Mouse (Mus musculus) forebrain, embryonic 14.5 days (tissue): ENCODE measurements around the gene Wdr60. TPM values are rescaled to one million over a fixed set of nuclear protein-coding genes. Genes with fewer than 3 reads are reported as not detected.

Experiments used
- ATAC-seq: fragments of 200-750 bp; cut with Nextera tagmentation; 2 replicates; pipeline ENCODE4 v1.8.0; 2017; ENCODE audit warnings: mild to moderate bottlenecking, moderate library complexity
- DNase-seq: peaks from one replicate; pipeline ENCODE4 v3.0.0-alpha.2; 2015; ENCODE audit warnings: low spot score
- H3K27ac ChIP-seq: fragments of 300-500 bp; sonication (generic); 2 replicates; pipeline ENCODE4 v1.5.1; 2014; ENCODE audit warnings: low read depth, mild to moderate bottlenecking, control low read depth, low read length, moderate library complexity
- H3K27me3 ChIP-seq: fragments of 300-500 bp; sonication (generic); replicated peaks from 2 replicates; pipeline ENCODE4 v1.6.1; 2014; ENCODE audit warnings: low read length, control low read depth, mixed read lengths; ENCODE audit not compliant: control insufficient read depth, insufficient read depth
- H3K36me3 ChIP-seq: fragments of 300-500 bp; sonication (generic); 2 replicates; pipeline ENCODE4 v1.6.1; 2014; ENCODE audit warnings: low read length, control low read depth; ENCODE audit not compliant: control insufficient read depth, insufficient read depth
- H3K4me1 ChIP-seq: fragments of 300-500 bp; sonication (generic); 2 replicates; pipeline ENCODE4 v1.6.1; 2014; ENCODE audit warnings: antibody characterized with exemption, low read length, control low read depth; ENCODE audit not compliant: control insufficient read depth, insufficient read depth
- H3K4me2 ChIP-seq: fragments of 300-500 bp; sonication (generic); 2 replicates; pipeline ENCODE4 v1.6.1; 2014; ENCODE audit warnings: mild to moderate bottlenecking, control low read depth, low read length
- H3K4me3 ChIP-seq: fragments of 300-500 bp; sonication (generic); 2 replicates; pipeline ENCODE4 v1.5.1; 2014; ENCODE audit warnings: low read depth, low read length, control low read depth
- H3K9ac ChIP-seq: fragments of 300-500 bp; sonication (generic); 2 replicates; pipeline ENCODE4 v1.6.1; 2014; ENCODE audit warnings: mild to moderate bottlenecking, low read length, control low read depth, moderate library complexity
- H3K9me3 ChIP-seq: fragments of 300-500 bp; sonication (generic); replicated peaks from 2 replicates; pipeline ENCODE4 v1.6.1; 2016; ENCODE audit warnings: low read length, control low read depth, mixed read lengths; ENCODE audit not compliant: control insufficient read depth
- WGBS: fragments of 180-500 bp; shearing (Covaris S2); extraction: QIAGEN DNeasy Blood & Tissue Kit; methylation state at CpG from one replicate; pipeline ENCODE4 v1.1.7; 2014; 5-methylcytosine and 5-hydroxymethylcytosine counted together
- polyA plus RNA-seq: library from polyadenylated mRNA; unstranded; fragments of >200 nt; fragmentation: Nextera tagmentation; extraction: Ambion mirVana; gene quantifications from 2 replicates; pipeline ENCODE4 v1.2.1, GENCODE M21; 2014

Wdr60 gene
- polyA plus RNA-seq, 1 experiment from 2014 or later, result 12.5 TPM

DNA sequence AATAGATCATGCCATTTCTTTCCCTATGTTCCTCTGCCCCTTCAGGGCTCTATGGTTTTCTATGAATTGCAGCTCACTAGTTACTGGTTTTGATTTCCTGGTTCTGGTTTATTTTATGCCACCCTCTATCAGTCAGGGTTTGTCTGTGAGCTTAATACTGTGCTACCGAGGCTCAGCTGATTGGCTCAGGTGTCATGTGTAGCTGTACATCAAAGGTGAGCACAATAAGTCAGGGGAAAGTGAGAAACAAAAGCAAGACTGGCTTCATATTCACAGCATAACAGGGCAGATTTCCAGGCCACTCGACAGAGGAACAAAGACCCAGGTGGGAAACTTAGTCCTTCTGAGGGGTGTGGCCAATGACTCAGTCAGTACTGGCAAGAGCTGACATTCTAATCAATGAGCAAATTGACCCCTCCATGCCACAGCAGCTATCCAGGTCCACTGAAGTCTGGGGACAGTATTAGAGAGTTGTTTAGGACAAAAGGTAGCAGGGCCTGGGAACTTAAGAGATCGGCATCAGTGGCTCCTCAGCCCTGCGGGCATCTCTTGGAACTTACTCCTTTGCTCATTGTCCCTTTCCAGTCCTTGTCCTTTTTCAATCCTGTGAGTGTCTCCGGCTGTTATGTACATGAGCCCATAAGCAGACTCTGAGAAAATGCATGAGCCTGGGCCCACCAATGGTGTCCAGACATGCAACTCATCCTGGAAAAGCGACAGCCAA lies 79.4 kb downstream of the Wdr60 start:
- Histone ChIP-seq H3K4me3 (no peak overlapping the region), H3K9me3 (no peaks in the 10 kb centered on the region), H3K36me3 (no peaks in the 10 kb centered on the region), H3K27me3 (no peaks in the 10 kb centered on the region), H3K4me2 (no peak overlapping the region), H3K9ac (no peak overlapping the region), H3K4me1 (no peaks in the 10 kb centered on the region), H3K27ac (no peak overlapping the region)
- WGBS, result 84% methylated on average over 6 of the region's 6 CpGs
- ATAC-seq, result no peak
- DNase-seq, result no peak

DNA sequence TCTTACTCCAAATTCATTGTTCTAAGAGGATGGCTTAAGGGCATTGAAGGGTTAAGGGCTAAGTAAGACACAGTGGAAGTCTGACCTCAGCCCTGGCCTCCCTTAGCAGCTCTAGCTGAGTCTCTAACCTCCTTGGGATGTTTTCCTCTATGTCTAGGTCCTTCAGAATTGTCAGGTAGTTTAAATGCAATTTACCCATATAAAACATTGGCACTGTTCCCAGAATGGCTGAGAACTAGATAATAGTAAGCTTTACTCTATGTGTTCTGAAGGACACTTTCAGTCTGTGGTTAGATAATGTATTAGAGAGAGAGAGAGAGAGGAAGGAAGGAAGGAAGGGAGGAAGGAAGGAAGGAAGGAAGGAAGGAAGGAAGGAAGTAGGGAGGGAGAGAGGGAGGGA lies 80.4 kb downstream of the Wdr60 start:
- H3K27ac ChIP-seq, result no peak overlapping the region
- H3K4me2 ChIP-seq, result no peak overlapping the region
- no peak overlapping the region for H3K4me3 ChIP-seq
- ATAC-seq (no peak), DNase-seq (peak; percentile 41)
- no peaks in the 10 kb centered on the region for H3K36me3 ChIP-seq
- H3K27me3 ChIP-seq, result no peaks in the 10 kb centered on the region
- H3K9me3 ChIP-seq, result no peaks in the 10 kb centered on the region
- no peak overlapping the region for H3K9ac ChIP-seq
- H3K4me1 ChIP-seq, result no peaks in the 10 kb centered on the region

- no peak overlapping the region for H3K4me2 ChIP-seq
- no peak overlapping the region for H3K9ac ChIP-seq
- H3K36me3 ChIP-seq, result no peaks in the 10 kb centered on the region
- H3K4me1 ChIP-seq, result no peaks in the 10 kb centered on the region
- H3K27ac ChIP-seq, result no peak overlapping the region
- no peaks in the 10 kb centered on the region for H3K9me3 ChIP-seq
- H3K4me3 ChIP-seq, result no peak overlapping the region
- no peaks in the 10 kb centered on the region for H3K27me3 ChIP-seq
- WGBS, result 80% methylated on average over 4 of the region's 4 CpGs
- ATAC-seq (no peak), DNase-seq (no peak)
These were observed 81.3 kb downstream of the Wdr60 start for GRCm38 (mm10) chr12:116181436-116182050.

GRCm38 (mm10) chr12:116176930-116177329 lies 85.9 kb downstream of the Wdr60 start:
- no peak overlapping the region for H3K27ac ChIP-seq
- no peaks in the 10 kb centered on the region for H3K27me3 ChIP-seq
- ATAC-seq (no peak), DNase-seq (no peak)
- H3K9ac ChIP-seq, result no peak overlapping the region
- H3K9me3 ChIP-seq, result no peaks in the 10 kb centered on the region
- H3K4me3 ChIP-seq, result no peak overlapping the region
- 93% methylated on average over 3 of the region's 3 CpGs for WGBS
- no peaks in the 10 kb centered on the region for H3K4me1 ChIP-seq
- no peaks in the 10 kb centered on the region for H3K36me3 ChIP-seq
- H3K4me2 ChIP-seq, result no peak overlapping the region

DNA sequence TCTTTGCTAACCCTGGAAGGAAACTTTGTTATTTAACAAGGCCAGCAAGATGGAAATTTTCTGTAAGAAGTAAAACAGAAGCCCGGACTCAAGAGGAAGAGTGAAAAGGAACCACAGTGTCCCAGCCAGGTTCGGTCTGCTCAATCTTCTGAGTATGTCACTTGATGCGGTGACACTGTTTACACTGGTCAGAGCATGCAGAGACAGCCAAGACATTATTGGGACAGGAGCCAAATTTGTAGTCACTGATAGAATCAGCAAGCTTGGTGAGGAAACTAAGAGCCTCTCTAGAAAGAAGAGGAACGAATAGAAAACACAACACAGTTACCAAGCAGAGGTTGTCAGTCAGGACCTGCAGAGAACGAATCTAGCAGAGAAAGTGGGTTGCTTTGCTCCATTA lies 93.2 kb downstream of the Wdr60 start:
- H3K27ac ChIP-seq, result no peak overlapping the region
- no peak overlapping the region for H3K9ac ChIP-seq
- WGBS, result 84% methylated on average over 5 of the region's 5 CpGs
- H3K4me2 ChIP-seq, result no peak overlapping the region
- ATAC-seq, result no peak
- H3K9me3 ChIP-seq, result no peaks in the 10 kb centered on the region
- no peaks in the 10 kb centered on the region for H3K4me1 ChIP-seq
- H3K4me3 ChIP-seq, result no peak overlapping the region
- DNase-seq, result no peak
- H3K36me3 ChIP-seq, result no peaks in the 10 kb centered on the region
- no peaks in the 10 kb centered on the region for H3K27me3 ChIP-seq

- H3K36me3 ChIP-seq, result no peaks in the 10 kb centered on the region
- ATAC-seq (no peak), DNase-seq (no peak)
- no peak overlapping the region for H3K9ac ChIP-seq
- no peak overlapping the region for H3K4me3 ChIP-seq
- H3K27ac ChIP-seq, result no peak overlapping the region
- H3K27me3 ChIP-seq, result no peaks in the 10 kb centered on the region
- no peaks in the 10 kb centered on the region for H3K9me3 ChIP-seq
- no peak overlapping the region for H3K4me2 ChIP-seq
- no peaks in the 10 kb centered on the region for H3K4me1 ChIP-seq
These were observed 97.5 kb downstream of the Wdr60 start for GRCm38 (mm10) chr12:116165368-116165767.

GRCm38 (mm10) chr12:116159695-116160094 lies 103.1 kb downstream of the Wdr60 start:
- Histone ChIP-seq H3K4me1 (no peaks in the 10 kb centered on the region), H3K27me3 (no peaks in the 10 kb centered on the region), H3K36me3 (no peaks in the 10 kb centered on the region), H3K4me3 (no peak overlapping the region), H3K27ac (no peak overlapping the region), H3K4me2 (no peak overlapping the region), H3K9me3 (no peaks in the 10 kb centered on the region), H3K9ac (no peak overlapping the region)
- DNase-seq (no peak), ATAC-seq (no peak)
- 94% methylated on average over 2 of the region's 2 CpGs for WGBS

DNA sequence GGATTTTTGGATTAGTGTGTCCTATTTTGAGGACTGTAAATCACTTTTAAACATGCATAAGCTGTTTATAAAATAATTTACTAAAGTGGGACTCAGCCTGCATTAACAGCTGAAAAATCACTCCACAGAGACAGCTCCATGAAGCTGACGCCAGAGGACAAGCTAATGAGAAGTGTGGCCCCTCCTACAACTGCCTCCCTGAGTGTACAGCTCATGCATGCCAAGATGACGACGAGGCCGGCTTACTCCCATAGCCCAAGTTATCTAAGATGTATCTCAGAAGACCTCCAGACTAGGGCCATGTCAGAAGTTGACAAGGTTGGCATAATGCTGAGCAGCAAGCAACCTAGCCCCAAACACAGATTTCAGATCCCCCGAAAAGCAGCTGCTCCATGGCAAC lies 103.6 kb downstream of the Wdr60 start:
- Histone ChIP-seq H3K9ac (no peak overlapping the region), H3K4me1 (no peaks in the 10 kb centered on the region), H3K4me3 (no peak overlapping the region), H3K9me3 (no peaks in the 10 kb centered on the region), H3K27me3 (no peaks in the 10 kb centered on the region), H3K27ac (no peak overlapping the region), H3K36me3 (no peaks in the 10 kb centered on the region), H3K4me2 (no peak overlapping the region)
- ATAC-seq, result no peak
- DNase-seq, result no peak
- 85% methylated on average over 5 of the region's 5 CpGs for WGBS

DNA sequence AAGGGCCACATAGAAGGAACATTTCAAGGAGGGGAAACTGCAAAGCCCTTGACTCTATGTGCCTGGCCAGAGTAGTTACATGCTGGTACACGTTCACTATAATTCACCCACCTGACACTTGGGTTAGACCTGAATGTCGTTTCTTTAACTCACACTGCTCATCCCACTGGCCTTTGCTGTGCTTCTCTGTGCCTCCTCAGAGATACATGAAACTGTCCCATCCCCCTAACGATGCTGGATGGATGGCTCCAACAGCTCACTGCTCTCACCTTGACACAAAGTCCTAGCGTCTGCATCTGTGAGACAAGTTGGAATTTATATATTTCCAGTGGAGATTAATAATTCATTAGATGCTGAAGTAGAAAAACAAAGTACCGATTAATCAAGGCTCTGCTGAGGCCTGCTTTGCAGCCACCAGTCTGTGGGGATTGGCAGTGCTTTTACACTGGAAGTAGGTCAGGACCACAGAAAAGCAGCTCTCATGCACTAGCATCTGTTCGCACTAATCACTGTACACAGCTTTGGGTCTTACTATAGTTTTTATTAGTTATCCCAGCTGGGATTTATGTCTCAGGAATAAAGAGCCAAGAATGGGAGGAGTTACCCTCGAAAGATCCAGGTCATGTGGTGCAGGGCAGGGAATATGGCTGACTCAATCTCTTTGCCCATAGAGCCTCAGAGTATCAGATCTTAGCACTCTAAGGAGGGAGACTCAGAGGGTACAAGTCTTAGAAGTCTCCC lies 105.9 kb downstream of the Wdr60 start:
- Histone ChIP-seq H3K9me3 (no peaks in the 10 kb centered on the region), H3K4me2 (no peak overlapping the region), H3K27me3 (no peaks in the 10 kb centered on the region), H3K4me3 (no peak overlapping the region), H3K9ac (no peak overlapping the region), H3K27ac (no peak overlapping the region), H3K4me1 (no peaks in the 10 kb centered on the region), H3K36me3 (no peaks in the 10 kb centered on the region)
- ATAC-seq (no peak), DNase-seq (no peak)
- WGBS, result 84% methylated on average over 7 of the region's 7 CpGs
